Mouse (Mus musculus): ENCODE data around the gene F8a. TPM values are rescaled to one million over a fixed set of nuclear protein-coding genes. Genes with fewer than 3 reads are reported as not detected.
"Not testable (repeated sequence)": the region's sequence is repeated elsewhere in the genome, so short reads cannot be mapped to it uniquely, and the experiment has no call there.

Gene F8a
- 3.1 and 5.8 TPM in 2 replicates for total RNA-seq (2017)

- peak; percentile 98 for ATAC-seq (replicated peaks in 1 of 2; ENCODE audit: insufficient read depth in 1 of 2, low FRiP score in 2 of 2, low TSS enrichment in 1 of 2, low read depth in 1 of 2, poor library complexity in 2 of 2, severe bottlenecking in 2 of 2)
Measured at GRCm38 (mm10) chrX:73227914-73228605, at the start of gene F8a. F8a (plus strand) TSS chrX:73228291.

- not testable (repeated sequence) for ATAC-seq (replicated peaks in 1 of 2; ENCODE audit: insufficient read depth in 1 of 2, low FRiP score in 2 of 2, low TSS enrichment in 1 of 2, low read depth in 1 of 2, poor library complexity in 2 of 2, severe bottlenecking in 2 of 2)
Measured at GRCm38 (mm10) chrX:73191934-73192333, 36.2 kb upstream of the F8a start, which contains the start of gene Xlr3b. Xlr3b (plus strand) TSS chrX:73192207.

- ATAC-seq (replicated peaks in 1 of 2; ENCODE audit: insufficient read depth in 1 of 2, low FRiP score in 2 of 2, low TSS enrichment in 1 of 2, low read depth in 1 of 2, poor library complexity in 2 of 2, severe bottlenecking in 2 of 2), result 0 out of 4 replicates have a peak, but pooled peaks of 1 of the 2 experiments have one; percentile 7
Measured at GRCm38 (mm10) chrX:73213819-73214564, 14.1 kb upstream of the F8a start, which contains the start of gene Xlr4b. Xlr4b (plus strand) TSS chrX:73214333.

GRCm38 (mm10) chrX:73225365-73225764 is 2.7 kb upstream of the F8a start:
- no peak for ATAC-seq (replicated peaks in 1 of 2; ENCODE audit: insufficient read depth in 1 of 2, low FRiP score in 2 of 2, low TSS enrichment in 1 of 2, low read depth in 1 of 2, poor library complexity in 2 of 2, severe bottlenecking in 2 of 2)

GRCm38 (mm10) chrX:73228606-73229214 is 619 bp downstream of the F8a start:
- ATAC-seq (replicated peaks in 1 of 2; ENCODE audit: insufficient read depth in 1 of 2, low FRiP score in 2 of 2, low TSS enrichment in 1 of 2, low read depth in 1 of 2, poor library complexity in 2 of 2, severe bottlenecking in 2 of 2), result peak; percentile 25 to 50; a peak in 1 of 4 replicates

- no peak for ATAC-seq (replicated peaks in 1 of 2; ENCODE audit: insufficient read depth in 1 of 2, low FRiP score in 2 of 2, low TSS enrichment in 1 of 2, low read depth in 1 of 2, poor library complexity in 2 of 2, severe bottlenecking in 2 of 2)
Measured at GRCm38 (mm10) chrX:73229288-73229687, 1.2 kb downstream of the F8a start.

GRCm38 (mm10) chrX:73242821-73243325 is 14.8 kb downstream of the F8a start, which contains the start of gene Xlr4c:
Xlr4c (minus strand) TSS chrX:73243130.
- ATAC-seq (replicated peaks in 1 of 2; ENCODE audit: insufficient read depth in 1 of 2, low FRiP score in 2 of 2, low TSS enrichment in 1 of 2, low read depth in 1 of 2, poor library complexity in 2 of 2, severe bottlenecking in 2 of 2), result not testable (repeated sequence)

GRCm38 (mm10) chrX:73262428-73262827 is 34.3 kb downstream of the F8a start:
- not testable (repeated sequence) for ATAC-seq (replicated peaks in 1 of 2; ENCODE audit: insufficient read depth in 1 of 2, low FRiP score in 2 of 2, low TSS enrichment in 1 of 2, low read depth in 1 of 2, poor library complexity in 2 of 2, severe bottlenecking in 2 of 2)

GRCm38 (mm10) chrX:73265270-73265669 is 37.2 kb downstream of the F8a start, which contains the start of gene Xlr3c:
Xlr3c (minus strand) TSS chrX:73265390.
- not testable (repeated sequence) for ATAC-seq (replicated peaks in 1 of 2; ENCODE audit: insufficient read depth in 1 of 2, low FRiP score in 2 of 2, low TSS enrichment in 1 of 2, low read depth in 1 of 2, poor library complexity in 2 of 2, severe bottlenecking in 2 of 2)

Other genes with a start within 250 kb of the F8a start
- gene Zfp185, start 241.0 kb upstream of the F8a start, total RNA-seq (2017), result 0.13 TPM in 1 of 2 replicates, not detected in the other
- gene Pnma5, start 191.2 kb upstream of the F8a start, total RNA-seq (2017), result not detected in 2 replicates
- not detected in 2 replicates for gene Pnma3, start 163.5 kb upstream of the F8a start, total RNA-seq (2017)
- gene Xlr4a, start 145.8 kb upstream of the F8a start, total RNA-seq (2017), result 39.3 and 48.7 TPM in 2 replicates
- 7.7 and 7.9 TPM in 2 replicates for gene Xlr3a, start 131.2 kb upstream of the F8a start, total RNA-seq (2017)
- gene Gm14685, start 111.2 kb upstream of the F8a start, total RNA-seq (2017), result 0.15 TPM in 1 of 2 replicates, not detected in the other
- gene Xlr5b, start 79.5 kb upstream of the F8a start, total RNA-seq (2017), result not detected in 2 replicates
- not detected in 2 replicates for gene DXBay18, start 78.8 kb upstream of the F8a start, total RNA-seq (2017)
- gene Spin2d, start 51.3 kb upstream of the F8a start, total RNA-seq (2017), result 0.89 TPM in 1 of 2 replicates, not detected in the other
- gene Xlr3b, start 36.1 kb upstream of the F8a start, total RNA-seq (2017), result 17.2 and 18.8 TPM in 2 replicates
- 18.1 and 32.3 TPM in 2 replicates for gene Xlr4b, start 14.0 kb upstream of the F8a start, total RNA-seq (2017)
- 7.6 and 17.8 TPM in 2 replicates for gene Xlr4c, start 14.8 kb downstream of the F8a start, total RNA-seq (2017)
- gene Xlr3c, start 37.1 kb downstream of the F8a start, total RNA-seq (2017), result not detected in 2 replicates
- gene Xlr5a, start 64.7 kb downstream of the F8a start, total RNA-seq (2017), result not detected in 2 replicates
- gene Xlr5c, start 64.7 kb downstream of the F8a start, total RNA-seq (2017), result not detected in 2 replicates
- gene Gm45015, start 108.5 kb downstream of the F8a start, total RNA-seq (2017), result 0.50 and 0.69 TPM in 2 replicates
- gene Zfp275, start 114.3 kb downstream of the F8a start, total RNA-seq (2017), result 13.1 and 17.6 TPM in 2 replicates
- gene Gm18336, start 170.4 kb downstream of the F8a start, total RNA-seq (2017), result not detected in 2 replicates
- gene Zfp92, start 182.8 kb downstream of the F8a start, total RNA-seq (2017), result 0.30 and 0.81 TPM in 2 replicates
- gene Trex2, start 207.1 kb downstream of the F8a start, total RNA-seq (2017), result not detected in 2 replicates
- 34.5 and 44.6 TPM in 2 replicates for gene Haus7, start 230.8 kb downstream of the F8a start, total RNA-seq (2017)

Measured in hematopoietic stem cell, adult 5-6 weeks (primary cell).